Mouse (Mus musculus) myocyte (in vitro differentiated cells): ENCODE measurements around the gene 9330159F19Rik. TPM values are rescaled to one million over a fixed set of nuclear protein-coding genes. Genes with fewer than 3 reads are reported as not detected.

Source experiments
- H3K27me3 ChIP-seq: one replicate; pipeline ENCODE4 v1.6.1; 2011; ENCODE audit not compliant: control insufficient read depth, insufficient read depth, insufficient read length
- H3K36me3 ChIP-seq: one replicate; pipeline ENCODE4 v1.6.1; 2011; ENCODE audit not compliant: control insufficient read depth, insufficient read depth
- H3K4me2 ChIP-seq: one replicate; pipeline ENCODE4 v1.6.1; 2011; ENCODE audit warnings: low read depth, control low read depth
- H3K4me3 ChIP-seq: one replicate; pipeline ENCODE4 v1.5.1; 2011; ENCODE audit warnings: mild to moderate bottlenecking, control low read depth, moderate library complexity
- H3K79me2 ChIP-seq: one replicate; pipeline ENCODE4 v1.6.1; 2011; ENCODE audit not compliant: control insufficient read depth, insufficient read depth
- H3ac ChIP-seq: one replicate; pipeline ENCODE4 v1.6.1; 2011; ENCODE audit not compliant: control insufficient read depth, insufficient read length
- CEBPB ChIP-seq: IDR thresholded peaks from 2 replicates; pipeline ENCODE4 v1.6.1; 2011; ENCODE audit warnings: mild to moderate bottlenecking, moderate library complexity; ENCODE audit not compliant: poor library complexity, insufficient read depth, severe bottlenecking
- E2F4 ChIP-seq: IDR thresholded peaks from one replicate; pipeline ENCODE4 v1.6.1; 2011; ENCODE audit warnings: mild to moderate bottlenecking, control low read depth, moderate library complexity; ENCODE audit not compliant: insufficient read depth
- MAX ChIP-seq: IDR thresholded peaks from one replicate; pipeline ENCODE4 v1.6.1; 2011; ENCODE audit warnings: low read depth, mild to moderate bottlenecking, control low read depth
- MYOD1 ChIP-seq, 3 experiments: IDR thresholded peaks; one replicate each; pipeline ENCODE4 v1.6.1; 2011; ENCODE audit warnings: control low read depth in 2 of 3, low read depth in 2 of 3, mild to moderate bottlenecking in 2 of 3, moderate library complexity in 1 of 3; ENCODE audit not compliant: insufficient read length in 2 of 3, control insufficient read depth in 1 of 3
- MYOG ChIP-seq, 3 experiments: IDR thresholded peaks; one replicate each; pipeline ENCODE4 v1.6.1; 2011; ENCODE audit warnings: control low read depth in 2 of 3, low read depth in 2 of 3, mild to moderate bottlenecking in 2 of 3; ENCODE audit not compliant: insufficient read length in 2 of 3, control insufficient read depth in 1 of 3, insufficient read depth in 1 of 3
- POLR2A ChIP-seq: IDR thresholded peaks from one replicate; pipeline ENCODE4 v1.6.1; 2011; ENCODE audit warnings: low read depth, mild to moderate bottlenecking, control low read depth, moderate library complexity; ENCODE audit not compliant: insufficient read length
- POLR2AphosphoS2 ChIP-seq: IDR thresholded peaks from one replicate; pipeline ENCODE4 v1.6.1; 2011; ENCODE audit warnings: low read depth, control low read depth; ENCODE audit not compliant: insufficient read length
- REST ChIP-seq: IDR thresholded peaks from one replicate; pipeline ENCODE4 v1.6.1; 2011; ENCODE audit warnings: mild to moderate bottlenecking, control low read depth, moderate library complexity; ENCODE audit not compliant: insufficient read depth, insufficient read length
- SRF ChIP-seq: IDR thresholded peaks from one replicate; pipeline ENCODE4 v1.6.1; 2011; ENCODE audit warnings: low read depth; ENCODE audit not compliant: control insufficient read depth, insufficient read length
- TCF12 ChIP-seq: IDR thresholded peaks from one replicate; pipeline ENCODE4 v1.6.1; 2011; ENCODE audit warnings: mild to moderate bottlenecking, control low read depth; ENCODE audit not compliant: poor library complexity, insufficient read depth, severe bottlenecking
- TCF3 ChIP-seq: IDR thresholded peaks from one replicate; pipeline ENCODE4 v1.6.1; 2011; ENCODE audit warnings: low read depth, control low read depth; ENCODE audit not compliant: insufficient read length
- USF1 ChIP-seq: IDR thresholded peaks from one replicate; pipeline ENCODE4 v1.6.1; 2011; ENCODE audit warnings: low read depth, mild to moderate bottlenecking, control low read depth, moderate library complexity
- polyA plus RNA-seq: library from polyadenylated mRNA; unstranded; fragments of >200 nt; fragmentation: generic; extraction: Trizol; gene quantifications from one replicate; pipeline ENCODE4 v1.2.1, GENCODE M21; 2012; ENCODE audit warnings: missing spikeins

Gene 9330159F19Rik
- polyA plus RNA-seq, 1 experiment: 1.5 TPM

GRCm38 (mm10) chr10:29198642-29199041 is 12.8 kb upstream of the 9330159F19Rik start, which contains the start of gene Gm49353:
Gene Gm49353 (plus strand): TSS chr10:29198954.
- Histone ChIP-seq H3K4me3 (no peak within 1 kb of the TSS), H3K4me2 (no peak within 1 kb of the TSS), H3ac (no peak within 1 kb of the TSS), H3K79me2 (no peaks in the 10 kb centered on the region), H3K27me3 (no peaks in the 10 kb centered on the region), H3K36me3 (no peaks in the 10 kb centered on the region)
- no peak for TF ChIP-seq MYOD1 (IDR thresholded peaks at IDR 0.05; ENCODE audit: control insufficient read depth in 1 of 3, insufficient read length in 2 of 3, low read depth in 2 of 3)
- TF ChIP-seq USF1: no peak
- no peak for TF ChIP-seq MYOG (IDR thresholded peaks at IDR 0.05; ENCODE audit: control insufficient read depth in 1 of 3, insufficient read depth in 1 of 3, insufficient read length in 2 of 3, low read depth in 2 of 3)

GRCm38 (mm10) chr10:29199835-29200234 is 11.6 kb upstream of the 9330159F19Rik start:
- Histone ChIP-seq H3K27me3 (no peaks in the 10 kb centered on the region), H3ac (no peak overlapping the region), H3K4me2 (no peak overlapping the region), H3K4me3 (no peak overlapping the region), H3K79me2 (no peaks in the 10 kb centered on the region), H3K36me3 (no peaks in the 10 kb centered on the region)
- no peak for TF ChIP-seq POLR2A
- TF ChIP-seq TCF3: no peak
- no peak for TF ChIP-seq USF1
- no peak for TF ChIP-seq POLR2AphosphoS2
- no peak for TF ChIP-seq SRF
- no peak for TF ChIP-seq TCF12
- no peak for TF ChIP-seq MYOG (IDR thresholded peaks at IDR 0.05; ENCODE audit: control insufficient read depth in 1 of 3, insufficient read depth in 1 of 3, insufficient read length in 2 of 3, low read depth in 2 of 3)
- no peak for TF ChIP-seq MYOD1 (IDR thresholded peaks at IDR 0.05; ENCODE audit: control insufficient read depth in 1 of 3, insufficient read length in 2 of 3, low read depth in 2 of 3)
- TF ChIP-seq CEBPB: no peak
- no peak for TF ChIP-seq MAX
- TF ChIP-seq E2F4: no peak
- no peak for TF ChIP-seq REST

- no peak overlapping the region for H3ac ChIP-seq
- no peak for TF ChIP-seq MAX
- TF ChIP-seq POLR2A: no peak
- TF ChIP-seq REST: no peak
- TF ChIP-seq MYOD1 (IDR thresholded peaks at IDR 0.05; ENCODE audit: control insufficient read depth in 1 of 3, insufficient read length in 2 of 3, low read depth in 2 of 3): no peak
- TF ChIP-seq USF1: no peak
- H3K27me3 ChIP-seq: no peaks in the 10 kb centered on the region
- H3K79me2 ChIP-seq: no peaks in the 10 kb centered on the region
- no peak overlapping the region for H3K4me2 ChIP-seq
- H3K36me3 ChIP-seq: no peaks in the 10 kb centered on the region
- no peak overlapping the region for H3K4me3 ChIP-seq
Measured at GRCm38 (mm10) chr10:29200609-29201008, 10.8 kb upstream of the 9330159F19Rik start.

- no peaks in the 10 kb centered on the region for H3K36me3 ChIP-seq
- H3K4me2 ChIP-seq: no peak overlapping the region
- H3K27me3 ChIP-seq: no peaks in the 10 kb centered on the region
- no peak overlapping the region for H3K4me3 ChIP-seq
- TF ChIP-seq E2F4: no peak
- no peak for TF ChIP-seq TCF3
- TF ChIP-seq MAX: no peak
- no peak for TF ChIP-seq MYOD1 (IDR thresholded peaks at IDR 0.05; ENCODE audit: control insufficient read depth in 1 of 3, insufficient read length in 2 of 3, low read depth in 2 of 3)
- no peak for TF ChIP-seq POLR2AphosphoS2
- no peak for TF ChIP-seq SRF
- no peak for TF ChIP-seq USF1
- TF ChIP-seq TCF12: no peak
- TF ChIP-seq CEBPB: no peak
- TF ChIP-seq MYOG (IDR thresholded peaks at IDR 0.05; ENCODE audit: control insufficient read depth in 1 of 3, insufficient read depth in 1 of 3, insufficient read length in 2 of 3, low read depth in 2 of 3): no peak
- TF ChIP-seq POLR2A: no peak
- no peak for TF ChIP-seq REST
- H3ac ChIP-seq: no peak overlapping the region
- H3K79me2 ChIP-seq: no peaks in the 10 kb centered on the region
Measured at GRCm38 (mm10) chr10:29206730-29207129, 4.7 kb upstream of the 9330159F19Rik start.

GRCm38 (mm10) chr10:29208735-29209134 is 2.7 kb upstream of the 9330159F19Rik start:
- H3K4me3 ChIP-seq: no peak overlapping the region
- TF ChIP-seq TCF3 (no peak), TCF12 (peak; percentile 38), MYOG (IDR thresholded peaks at IDR 0.05; ENCODE audit: control insufficient read depth in 1 of 3, insufficient read depth in 1 of 3, insufficient read length in 2 of 3, low read depth in 2 of 3) (peak in 1 of 3 experiments; percentile 79), MYOD1 (IDR thresholded peaks at IDR 0.05; ENCODE audit: control insufficient read depth in 1 of 3, insufficient read length in 2 of 3, low read depth in 2 of 3) (peak; percentile 75 to 97 (median 82))
- no peaks in the 10 kb centered on the region for H3K27me3 ChIP-seq
- no peaks in the 10 kb centered on the region for H3K79me2 ChIP-seq
- no peak overlapping the region for H3ac ChIP-seq
- no peaks in the 10 kb centered on the region for H3K36me3 ChIP-seq
- H3K4me2 ChIP-seq: peak overlapping the region; percentile 37
